Mouse (Mus musculus): ENCODE measurements around the gene Psd4. TPM values are rescaled to one million over a fixed set of nuclear protein-coding genes. Genes with fewer than 3 reads are reported as not detected.

Psd4 gene
- polyA plus RNA-seq, 1 experiment: not detected

DNA sequence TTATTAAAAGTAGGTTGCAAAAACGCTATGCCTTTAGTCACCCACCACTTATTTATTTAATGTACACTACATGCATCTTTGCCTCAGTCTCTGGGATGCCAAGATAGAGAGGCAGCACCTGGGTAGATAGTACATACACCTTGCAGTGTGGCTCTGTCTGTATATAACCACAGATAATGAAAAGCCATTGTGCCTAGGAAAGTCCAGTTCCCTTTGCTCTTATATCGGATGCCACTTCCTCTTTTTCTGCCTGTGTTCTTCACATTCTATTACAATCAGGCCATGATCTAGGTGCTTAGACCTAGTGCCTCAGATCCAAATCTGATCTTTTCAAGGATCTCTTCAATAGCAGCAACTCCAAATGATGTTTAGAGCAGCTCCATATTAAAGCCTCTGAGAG, 58.2 kb downstream of the Psd4 start:
- Histone ChIP-seq H3K79me2 (ENCODE audit: control insufficient read depth, insufficient read depth) (no peaks in the 10 kb centered on the region), H3K36me3 (ENCODE audit: control insufficient read depth, insufficient read depth) (no peaks in the 10 kb centered on the region), H3K27me3 (ENCODE audit: control insufficient read depth, insufficient read depth, insufficient read length) (no peaks in the 10 kb centered on the region), H3K4me2 (ENCODE audit: low read depth) (no peak overlapping the region), H3ac (ENCODE audit: control insufficient read depth, insufficient read length) (no peak overlapping the region), H3K4me3 (no peak overlapping the region)
- no peak for TF ChIP-seq POLR2AphosphoS2 (IDR thresholded peaks at IDR 0.05; ENCODE audit: insufficient read length, low read depth)
- no peak for TF ChIP-seq MAX (IDR thresholded peaks at IDR 0.05; ENCODE audit: low read depth)
- TF ChIP-seq TCF3 (IDR thresholded peaks at IDR 0.05; ENCODE audit: insufficient read length, low read depth): no peak
- no peak for TF ChIP-seq SRF (IDR thresholded peaks at IDR 0.05; ENCODE audit: control insufficient read depth, insufficient read length, low read depth)
- no peak for TF ChIP-seq POLR2A (IDR thresholded peaks at IDR 0.05; ENCODE audit: insufficient read length, low read depth)
- no peak for TF ChIP-seq TCF12 (IDR thresholded peaks at IDR 0.05; ENCODE audit: insufficient read depth, poor library complexity, severe bottlenecking)
- TF ChIP-seq CEBPB (IDR thresholded peaks at IDR 0.05; ENCODE audit: insufficient read depth, poor library complexity, severe bottlenecking): no peak
- no peak for TF ChIP-seq E2F4 (IDR thresholded peaks at IDR 0.05; ENCODE audit: insufficient read depth)
- no peak for TF ChIP-seq REST (IDR thresholded peaks at IDR 0.05; ENCODE audit: insufficient read depth, insufficient read length)
- TF ChIP-seq MYOD1 (IDR thresholded peaks at IDR 0.05; ENCODE audit: control insufficient read depth in 1 of 3, insufficient read length in 2 of 3, low read depth in 2 of 3): no peak

DNA sequence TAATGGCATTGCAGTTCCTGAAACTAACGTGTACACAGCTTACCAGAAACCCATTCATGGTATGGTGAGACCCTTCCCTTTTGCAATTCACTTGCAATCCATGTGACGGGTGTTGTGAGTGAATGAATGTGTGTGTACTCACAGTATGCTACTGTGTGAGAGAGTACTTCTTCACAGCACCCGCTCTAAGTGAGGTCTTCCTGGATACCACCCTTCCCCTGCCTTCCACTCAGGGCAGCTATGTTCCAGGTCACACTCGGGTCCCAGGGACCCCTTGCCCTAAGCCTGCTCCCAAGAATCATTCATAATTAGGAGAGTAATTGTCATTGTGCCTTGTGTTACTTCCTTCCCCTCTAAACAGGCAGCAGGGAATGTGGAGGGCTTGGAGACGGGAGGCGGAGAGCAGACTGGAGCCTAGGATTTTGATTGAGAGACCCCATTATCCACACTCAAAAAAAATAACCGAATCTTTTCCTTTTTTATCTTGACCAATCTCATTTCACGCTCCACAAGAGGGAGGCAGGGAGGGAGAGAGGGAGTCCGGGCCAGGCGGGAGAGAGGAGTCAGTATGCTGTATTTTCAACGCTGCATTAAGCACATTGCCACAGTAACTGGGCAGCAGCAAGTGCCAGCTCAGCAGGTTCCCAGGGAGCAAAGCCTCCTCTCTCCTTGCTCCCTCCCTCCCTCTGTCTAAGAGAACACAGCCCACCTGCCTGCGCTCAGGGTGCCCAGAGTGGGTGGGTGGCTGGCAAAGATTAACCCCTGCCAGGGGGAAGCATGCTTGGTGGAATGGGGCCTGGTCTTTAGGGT, 60.7 kb downstream of the Psd4 start:
- Histone ChIP-seq H3K36me3 (ENCODE audit: control insufficient read depth, insufficient read depth) (no peaks in the 10 kb centered on the region), H3K4me3 (no peak overlapping the region), H3K27me3 (ENCODE audit: control insufficient read depth, insufficient read depth, insufficient read length) (no peaks in the 10 kb centered on the region), H3K79me2 (ENCODE audit: control insufficient read depth, insufficient read depth) (no peaks in the 10 kb centered on the region), H3ac (ENCODE audit: control insufficient read depth, insufficient read length) (no peak overlapping the region), H3K4me2 (ENCODE audit: low read depth) (no peak overlapping the region)
- no peak for TF ChIP-seq POLR2AphosphoS2 (IDR thresholded peaks at IDR 0.05; ENCODE audit: insufficient read length, low read depth)
- TF ChIP-seq TCF3 (IDR thresholded peaks at IDR 0.05; ENCODE audit: insufficient read length, low read depth): no peak

DNA sequence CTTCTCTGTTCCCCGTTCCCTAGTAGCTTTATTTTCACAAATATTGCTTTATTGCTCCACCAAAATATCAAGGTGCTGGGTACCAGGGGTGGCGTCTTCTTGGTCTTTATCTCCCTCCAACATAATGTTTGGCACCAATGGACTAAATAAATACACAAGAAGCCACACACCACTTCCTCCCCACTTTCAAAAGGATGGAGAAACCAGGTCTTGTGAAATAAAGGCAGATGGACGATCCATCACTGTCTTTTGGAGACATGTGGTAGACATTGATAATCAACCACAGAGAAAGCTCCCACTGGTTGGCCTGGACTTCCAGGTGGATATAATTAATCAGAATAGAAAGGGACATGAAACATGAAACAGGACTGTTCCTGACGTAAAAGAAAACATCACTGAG, 62.4 kb downstream of the Psd4 start:
- H3K4me3 ChIP-seq: no peak overlapping the region

DNA sequence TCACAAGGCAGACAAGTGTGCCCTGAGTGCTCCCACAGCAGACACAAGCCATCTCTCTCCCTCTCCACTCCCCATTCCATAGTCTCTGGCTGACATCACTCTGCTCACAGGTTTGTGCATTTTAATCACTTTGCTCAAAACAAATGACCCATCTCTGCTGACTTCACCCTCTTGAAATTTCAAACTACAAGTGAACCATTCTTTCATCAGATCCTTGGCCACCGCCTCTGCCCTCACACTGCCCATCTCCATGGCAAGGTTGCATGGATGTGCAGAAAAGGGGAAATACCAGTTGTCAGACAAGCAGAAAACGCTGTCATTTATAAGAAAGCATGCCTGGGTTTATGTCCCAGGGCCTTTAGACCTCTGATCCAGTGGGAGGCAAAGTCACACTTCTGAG, 67.3 kb downstream of the Psd4 start:
- Histone ChIP-seq H3K27me3 (ENCODE audit: control insufficient read depth, insufficient read depth, insufficient read length) (no peaks in the 10 kb centered on the region), H3K36me3 (ENCODE audit: control insufficient read depth, insufficient read depth) (no peaks in the 10 kb centered on the region), H3K4me2 (ENCODE audit: low read depth) (no peak overlapping the region), H3K79me2 (ENCODE audit: control insufficient read depth, insufficient read depth) (no peaks in the 10 kb centered on the region), H3K4me3 (no peak overlapping the region), H3ac (ENCODE audit: control insufficient read depth, insufficient read length) (no peak overlapping the region)
- TF ChIP-seq TCF3 (IDR thresholded peaks at IDR 0.05; ENCODE audit: insufficient read length, low read depth) (no peak), REST (IDR thresholded peaks at IDR 0.05; ENCODE audit: insufficient read depth, insufficient read length) (no peak), MYOD1 (IDR thresholded peaks at IDR 0.05; ENCODE audit: control insufficient read depth in 1 of 3, insufficient read length in 2 of 3, low read depth in 2 of 3) (no peak), E2F4 (IDR thresholded peaks at IDR 0.05; ENCODE audit: insufficient read depth) (no peak), POLR2A (IDR thresholded peaks at IDR 0.05; ENCODE audit: insufficient read length, low read depth) (no peak), TCF12 (IDR thresholded peaks at IDR 0.05; ENCODE audit: insufficient read depth, poor library complexity, severe bottlenecking) (no peak), MAX (IDR thresholded peaks at IDR 0.05; ENCODE audit: low read depth) (no peak), SRF (IDR thresholded peaks at IDR 0.05; ENCODE audit: control insufficient read depth, insufficient read length, low read depth) (no peak), USF1 (IDR thresholded peaks at IDR 0.05; ENCODE audit: low read depth) (no peak), POLR2AphosphoS2 (IDR thresholded peaks at IDR 0.05; ENCODE audit: insufficient read length, low read depth) (no peak), MYOG (IDR thresholded peaks at IDR 0.05; ENCODE audit: control insufficient read depth in 1 of 3, insufficient read depth in 1 of 3, insufficient read length in 2 of 3, low read depth in 2 of 3) (no peak)

More for the DNA sequence above, 62.4 kb downstream of the Psd4 start:
- Histone ChIP-seq H3K79me2 (ENCODE audit: control insufficient read depth, insufficient read depth) (no peaks in the 10 kb centered on the region), H3K27me3 (ENCODE audit: control insufficient read depth, insufficient read depth, insufficient read length) (no peaks in the 10 kb centered on the region), H3K4me2 (ENCODE audit: low read depth) (no peak overlapping the region), H3K36me3 (ENCODE audit: control insufficient read depth, insufficient read depth) (no peaks in the 10 kb centered on the region), H3ac (ENCODE audit: control insufficient read depth, insufficient read length) (no peak overlapping the region)
- TF ChIP-seq CEBPB (IDR thresholded peaks at IDR 0.05; ENCODE audit: insufficient read depth, poor library complexity, severe bottlenecking) (no peak), TCF12 (IDR thresholded peaks at IDR 0.05; ENCODE audit: insufficient read depth, poor library complexity, severe bottlenecking) (no peak), MYOG (IDR thresholded peaks at IDR 0.05; ENCODE audit: control insufficient read depth in 1 of 3, insufficient read depth in 1 of 3, insufficient read length in 2 of 3, low read depth in 2 of 3) (no peak), USF1 (IDR thresholded peaks at IDR 0.05; ENCODE audit: low read depth) (no peak), TCF3 (IDR thresholded peaks at IDR 0.05; ENCODE audit: insufficient read length, low read depth) (no peak), MAX (IDR thresholded peaks at IDR 0.05; ENCODE audit: low read depth) (no peak)

DNA sequence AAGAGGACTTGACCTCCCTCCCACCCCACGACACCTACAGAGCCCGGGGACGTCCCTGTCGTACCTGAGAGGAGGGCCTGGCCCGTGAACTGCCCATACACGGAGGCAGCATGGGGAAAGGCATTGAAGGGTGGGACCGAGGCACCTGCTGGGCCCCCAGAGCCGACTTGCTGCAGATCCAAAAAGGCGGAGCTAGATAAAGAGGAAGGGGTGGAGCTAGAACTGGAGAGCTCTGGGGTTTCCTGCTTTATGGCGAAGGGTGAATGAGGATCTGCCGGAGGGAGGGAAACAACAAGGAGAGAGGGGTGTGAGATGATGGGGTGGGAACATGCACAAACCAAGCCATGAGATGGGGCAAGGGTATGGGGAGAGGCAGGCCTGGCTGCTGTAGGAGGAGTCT, 68.3 kb downstream of the Psd4 start:
- H3ac ChIP-seq (ENCODE audit: control insufficient read depth, insufficient read length): no peak overlapping the region
- H3K4me2 ChIP-seq (ENCODE audit: low read depth): no peak overlapping the region
- no peak overlapping the region for H3K4me3 ChIP-seq
- TF ChIP-seq REST (IDR thresholded peaks at IDR 0.05; ENCODE audit: insufficient read depth, insufficient read length) (no peak), TCF3 (IDR thresholded peaks at IDR 0.05; ENCODE audit: insufficient read length, low read depth) (no peak), E2F4 (IDR thresholded peaks at IDR 0.05; ENCODE audit: insufficient read depth) (no peak), POLR2A (IDR thresholded peaks at IDR 0.05; ENCODE audit: insufficient read length, low read depth) (no peak), CEBPB (IDR thresholded peaks at IDR 0.05; ENCODE audit: insufficient read depth, poor library complexity, severe bottlenecking) (no peak), MYOD1 (IDR thresholded peaks at IDR 0.05; ENCODE audit: control insufficient read depth in 1 of 3, insufficient read length in 2 of 3, low read depth in 2 of 3) (no peak), SRF (IDR thresholded peaks at IDR 0.05; ENCODE audit: control insufficient read depth, insufficient read length, low read depth) (no peak), MYOG (IDR thresholded peaks at IDR 0.05; ENCODE audit: control insufficient read depth in 1 of 3, insufficient read depth in 1 of 3, insufficient read length in 2 of 3, low read depth in 2 of 3) (no peak), MAX (IDR thresholded peaks at IDR 0.05; ENCODE audit: low read depth) (no peak), TCF12 (IDR thresholded peaks at IDR 0.05; ENCODE audit: insufficient read depth, poor library complexity, severe bottlenecking) (no peak), USF1 (IDR thresholded peaks at IDR 0.05; ENCODE audit: low read depth) (no peak), POLR2AphosphoS2 (IDR thresholded peaks at IDR 0.05; ENCODE audit: insufficient read length, low read depth) (no peak)
- H3K27me3 ChIP-seq (ENCODE audit: control insufficient read depth, insufficient read depth, insufficient read length): no peaks in the 10 kb centered on the region
- H3K79me2 ChIP-seq (ENCODE audit: control insufficient read depth, insufficient read depth): no peaks in the 10 kb centered on the region
- no peaks in the 10 kb centered on the region for H3K36me3 ChIP-seq (ENCODE audit: control insufficient read depth, insufficient read depth)

Data from myocyte (in vitro differentiated cells).